Mouse (Mus musculus) thymus, adult 2 months (tissue): Measurements from ENCODE around the gene Lrrc4. TPM values are rescaled to one million over a fixed set of nuclear protein-coding genes. Genes with fewer than 3 reads are reported as not detected.

Experiments used
- DNase-seq: peaks from one replicate; pipeline ENCODE4 v3.0.0; 2021
- H3K27ac ChIP-seq: fragments of 200-500 bp; 2 replicates; pipeline ENCODE4 v1.5.1; 2012; ENCODE audit warnings: low read length, control low read depth; ENCODE audit not compliant: control insufficient read depth, insufficient read depth
- H3K27me3 ChIP-seq: fragments of 200-500 bp; 2 replicates; pipeline ENCODE4 v1.6.1; 2012; ENCODE audit warnings: mild to moderate bottlenecking, low read length, moderate library complexity, mixed read lengths; ENCODE audit not compliant: control insufficient read depth, insufficient read depth
- H3K36me3 ChIP-seq: fragments of 200-500 bp; 2 replicates; pipeline ENCODE4 v1.6.1; 2012; ENCODE audit warnings: mild to moderate bottlenecking, low read length, moderate library complexity; ENCODE audit not compliant: control insufficient read depth, insufficient read depth
- H3K4me1 ChIP-seq: fragments of 200-500 bp; replicated peaks from 2 replicates; pipeline ENCODE4 v1.6.1; 2012; ENCODE audit warnings: low read length; ENCODE audit not compliant: control insufficient read depth, insufficient read depth
- H3K4me3 ChIP-seq: fragments of 200-500 bp; 2 replicates; pipeline ENCODE4 v1.5.1; 2012; ENCODE audit warnings: mild to moderate bottlenecking, low read length, control low read depth, moderate library complexity; ENCODE audit not compliant: control insufficient read depth, insufficient read depth
- CTCF ChIP-seq: fragments of 200-500 bp; IDR thresholded peaks from 2 replicates; pipeline ENCODE4 v1.5.1; 2012; ENCODE audit warnings: mild to moderate bottlenecking, control low read depth, low read length, moderate library complexity, borderline replicate concordance; ENCODE audit not compliant: control insufficient read depth, poor library complexity, insufficient read depth; ENCODE audit errors: extremely low read depth
- POLR2A ChIP-seq: fragments of 200-500 bp; IDR thresholded peaks from 2 replicates; pipeline ENCODE4 v1.6.1; 2012; ENCODE audit warnings: mild to moderate bottlenecking, low read length, control low read depth, moderate library complexity; ENCODE audit not compliant: control insufficient read depth, poor library complexity, insufficient read depth; ENCODE audit errors: extremely low read depth
- WGBS: fragments of 180-500 bp; shearing (Covaris S2); methylation state at CpG from one replicate; pipeline ENCODE4 v1.1.7; 2018; 5-methylcytosine and 5-hydroxymethylcytosine counted together
- polyA plus RNA-seq: library from polyadenylated mRNA; depleted of rRNA; stranded (reverse); fragments of >200 nt; gene quantifications from 2 replicates; pipeline ENCODE4 v1.2.3, GENCODE M21; 2012

The Lrrc4 gene
- polyA plus RNA-seq, 1 experiment, result 0.67 TPM

DNA sequence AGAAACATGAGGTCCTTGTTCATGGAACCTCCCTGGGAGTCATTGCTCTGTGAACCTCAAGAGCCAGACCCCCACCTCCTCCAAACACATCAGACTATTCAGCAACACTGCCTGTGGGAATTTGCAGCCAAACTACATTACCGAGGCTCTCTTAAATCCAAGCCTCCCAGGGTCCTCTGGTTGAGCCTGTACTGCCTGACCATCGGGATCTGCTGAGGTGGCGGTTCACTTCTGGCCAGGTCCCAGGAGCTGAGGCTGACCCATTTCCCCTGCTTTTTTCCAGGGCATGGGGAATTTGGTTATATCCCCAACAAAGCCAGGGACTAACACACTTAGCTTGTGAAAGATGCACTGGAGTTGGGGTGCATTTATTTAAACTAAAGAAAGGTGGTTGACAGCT is 4.0 kb downstream of the Lrrc4 start:
- no peaks in the 10 kb centered on the region for H3K36me3 ChIP-seq

DNA sequence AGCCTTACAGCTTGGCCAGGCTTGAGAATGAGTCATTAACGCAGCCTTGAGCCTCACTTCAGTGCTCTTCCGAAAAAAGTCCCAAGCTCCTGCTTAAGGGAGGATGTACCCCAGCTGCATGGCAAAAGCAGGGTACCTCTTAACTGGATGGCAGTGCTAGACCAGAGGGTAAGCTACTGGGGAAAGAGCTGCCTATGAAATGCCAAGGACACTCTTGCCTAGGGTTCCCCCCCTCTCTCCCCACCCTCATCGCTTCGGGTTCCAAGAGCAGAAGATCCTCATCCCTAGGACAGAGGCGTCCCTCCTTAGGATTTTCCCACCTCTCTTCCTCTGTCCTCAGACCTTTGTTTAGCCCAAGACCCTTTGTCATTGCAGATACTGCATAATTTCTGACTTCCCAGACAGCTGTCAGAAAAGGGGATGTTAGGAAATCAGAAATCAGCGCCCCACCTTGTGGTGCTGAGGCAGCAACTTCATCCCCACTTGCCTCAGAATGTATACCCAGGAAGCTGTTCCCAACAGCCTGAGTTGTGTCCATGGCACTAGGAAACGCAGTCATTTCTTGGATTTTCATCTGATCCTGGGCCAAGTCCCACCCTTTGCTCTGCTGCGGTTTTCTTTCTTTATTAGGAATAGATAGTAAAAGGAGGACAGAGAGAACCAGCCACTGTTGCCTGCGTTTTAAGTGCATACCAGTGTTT is 4.7 kb downstream of the Lrrc4 start:
- TF ChIP-seq POLR2A (no peak), CTCF (no peak)
- no peak overlapping the region for H3K27ac ChIP-seq
- DNase-seq, result no peak
- 92% methylated on average over 9 of the region's 9 CpGs for WGBS
- no peak overlapping the region for H3K4me3 ChIP-seq
- H3K27me3 ChIP-seq, result peaks cover 4% of the 10 kb centered on the region
- H3K36me3 ChIP-seq, result no peaks in the 10 kb centered on the region
- peaks cover 2% of the 10 kb centered on the region; the same call in 1 of the 2 replicates for H3K4me1 ChIP-seq

More for the DNA sequence above, 4.0 kb downstream of the Lrrc4 start:
- 97% methylated on average over 3 of the region's 3 CpGs for WGBS
- no peak for TF ChIP-seq POLR2A
- TF ChIP-seq CTCF, result no peak
- Histone ChIP-seq H3K27me3 (peaks cover 4% of the 10 kb centered on the region), H3K4me1 (peaks cover 2% of the 10 kb centered on the region; the same call in 1 of the 2 replicates), H3K4me3 (no peak overlapping the region), H3K27ac (no peak overlapping the region)
- DNase-seq, result no peak

DNA sequence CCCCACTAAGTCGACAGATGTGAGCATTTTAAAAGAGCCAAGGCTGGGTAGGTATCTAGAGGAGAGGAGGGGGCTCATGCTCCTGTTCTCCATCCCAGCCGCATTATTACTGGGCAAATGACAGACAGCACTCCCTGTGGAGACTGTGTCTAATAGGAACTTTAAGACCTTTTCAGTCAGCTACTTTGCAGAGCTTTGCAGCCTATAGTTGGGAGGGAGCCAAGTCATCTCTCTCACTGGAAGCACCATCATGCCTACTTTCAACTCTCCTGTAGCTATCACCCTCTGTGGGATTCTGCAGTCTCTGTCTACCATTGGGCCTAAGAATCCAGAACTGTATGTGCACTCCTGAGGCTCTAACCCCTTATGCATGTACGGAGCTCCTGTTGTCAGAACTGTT is 5.7 kb downstream of the Lrrc4 start:
- WGBS, result 87% methylated on average over 3 of the region's 3 CpGs
- Histone ChIP-seq H3K36me3 (no peaks in the 10 kb centered on the region), H3K4me1 (no peaks in the 10 kb centered on the region), H3K27ac (no peak overlapping the region), H3K27me3 (no peaks in the 10 kb centered on the region), H3K4me3 (no peak overlapping the region)
- DNase-seq, result no peak
- TF ChIP-seq CTCF (no peak), POLR2A (no peak)

DNA sequence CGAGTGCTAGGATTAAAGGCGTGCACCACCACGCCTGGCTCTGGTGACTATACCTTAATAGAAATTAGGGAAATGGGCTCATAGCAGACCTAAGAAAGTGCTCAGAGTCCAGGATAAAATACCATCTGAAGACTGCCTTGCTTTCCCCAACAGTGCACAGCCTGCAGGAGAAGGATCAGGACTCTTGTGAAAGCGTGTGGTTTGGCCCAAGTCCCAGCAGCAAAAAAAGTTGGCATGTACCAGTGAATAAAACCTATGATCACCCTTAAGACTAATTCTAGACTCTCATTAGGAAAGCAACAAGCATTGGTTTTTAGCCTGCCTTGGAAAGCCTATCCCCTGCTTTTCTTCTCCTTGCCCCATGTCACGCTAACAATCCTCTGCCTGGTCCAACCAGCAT is 7.7 kb downstream of the Lrrc4 start:
- Histone ChIP-seq H3K4me1 (no peaks in the 10 kb centered on the region), H3K4me3 (no peak overlapping the region), H3K27ac (no peak overlapping the region), H3K27me3 (no peaks in the 10 kb centered on the region), H3K36me3 (no peaks in the 10 kb centered on the region)
- TF ChIP-seq POLR2A (no peak), CTCF (no peak)
- no peak for DNase-seq
- WGBS, result 91% methylated on average over 5 of the region's 5 CpGs

DNA sequence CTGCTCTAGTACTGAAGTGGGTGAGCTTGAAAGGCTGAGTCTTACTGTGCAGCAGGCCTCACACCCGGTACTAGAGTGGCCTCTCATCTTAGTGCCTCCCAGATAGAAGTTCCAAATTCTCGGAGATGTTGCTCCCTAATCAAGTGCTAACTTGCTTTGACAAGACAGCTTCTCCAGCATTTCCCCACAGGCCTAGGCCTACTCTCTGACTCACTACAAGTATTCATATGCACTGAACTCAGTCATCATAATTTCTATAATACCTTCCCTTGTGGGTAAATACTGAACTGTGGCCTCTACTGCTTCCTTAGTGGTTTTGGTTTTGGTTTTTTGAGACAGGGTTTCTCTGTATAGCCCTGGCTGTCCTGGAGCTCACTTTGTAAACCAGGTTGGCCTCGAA is 8.2 kb downstream of the Lrrc4 start:
- DNase-seq, result no peak
- TF ChIP-seq POLR2A (no peak), CTCF (no peak)
- Histone ChIP-seq H3K4me1 (no peaks in the 10 kb centered on the region), H3K27ac (no peak overlapping the region), H3K4me3 (no peak overlapping the region), H3K36me3 (no peaks in the 10 kb centered on the region), H3K27me3 (no peaks in the 10 kb centered on the region)
- 83% methylated on average over 3 of the region's 3 CpGs for WGBS

DNA sequence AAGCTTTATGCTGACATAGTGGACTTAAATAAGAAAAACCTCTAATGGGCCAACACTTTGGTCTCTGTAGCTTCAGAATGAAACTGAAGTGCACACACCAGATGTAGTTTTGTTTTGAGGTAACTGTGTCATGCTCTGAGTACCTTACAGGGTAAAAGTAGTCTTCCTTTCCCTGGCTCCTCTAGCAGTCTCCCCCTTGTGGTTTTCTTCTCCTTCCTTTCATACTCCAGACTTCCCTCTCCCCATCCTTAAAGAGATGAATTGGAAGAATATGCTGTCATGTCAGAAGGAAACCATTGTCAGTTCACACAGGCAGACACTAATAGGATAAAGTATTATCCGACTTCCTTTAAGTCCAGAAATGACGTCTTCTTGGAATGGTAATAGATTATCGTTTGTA is 9.3 kb downstream of the Lrrc4 start:
- H3K4me1 ChIP-seq, result no peaks in the 10 kb centered on the region
- TF ChIP-seq CTCF (no peak), POLR2A (no peak)
- H3K27me3 ChIP-seq, result no peaks in the 10 kb centered on the region
- H3K27ac ChIP-seq, result no peak overlapping the region
- no peaks in the 10 kb centered on the region for H3K36me3 ChIP-seq
- H3K4me3 ChIP-seq, result no peak overlapping the region
- no peak for DNase-seq
- 95% methylated on average over 3 of the region's 3 CpGs for WGBS
